Mouse (Mus musculus) liver, postnatal 0 days (tissue): ENCODE measurements around the gene Foxn3.

Experiments
- CTCF ChIP-seq: sonication (generic); IDR thresholded peaks from 2 replicates; pipeline ENCODE4 v1.5.1; 2016; ENCODE audit warnings: antibody characterized with exemption, low read depth
- EP300 ChIP-seq: IDR thresholded peaks from 2 replicates; pipeline ENCODE4 v1.6.1; 2016; ENCODE audit warnings: antibody characterized with exemption, low read depth, mild to moderate bottlenecking

DNA sequence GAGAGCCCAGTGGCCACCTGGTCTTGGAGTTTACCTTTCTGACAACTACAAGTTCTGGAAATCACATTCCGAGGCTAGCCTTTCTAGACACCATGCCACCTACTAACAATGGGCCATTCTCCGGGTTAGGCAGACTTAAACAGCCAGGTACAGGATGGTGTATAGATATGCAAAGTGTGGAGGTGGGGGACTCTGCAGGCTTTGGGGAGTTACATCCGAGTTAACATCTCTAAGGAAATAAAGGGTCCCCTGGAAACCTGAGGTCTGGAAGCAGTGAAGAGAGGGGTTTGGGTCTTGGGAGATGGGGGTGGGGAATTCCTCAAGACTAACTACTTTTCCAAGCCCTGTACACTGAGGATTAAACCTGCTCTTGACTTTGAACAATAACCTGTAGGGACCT lies 150.9 kb downstream of the Foxn3 start:
- no peak for TF ChIP-seq CTCF
- TF ChIP-seq EP300: no peak
